Mouse (Mus musculus) CH12F3 (cell line): ENCODE data around the gene Hist1h4a.
"Not testable (repeated sequence)": the region's sequence is repeated elsewhere in the genome, so short reads cannot be mapped to it uniquely, and the experiment has no call there.

Experiments used
- in situ Hi-C: fragments of 300-500 bp; cut with MboI; formaldehyde crosslinking; loops from 2 replicates; pipeline ENCODE4 v1.14.3; 2020; ENCODE audit warnings: low sequenced_read_pairs

Hist1h4a gene

GRCm38 (mm10) chr13:23760240-23760971 lies 624 bp downstream of the Hist1h4a start:
- in situ Hi-C loops, result loop anchor here (25.0 kb wide), 1 partner anchor 1723 kb away; the partner anchor contains the start of genes Hist1h2ag, Hist1h2ah, Hist1h2bj and Hist1h2bk

DNA sequence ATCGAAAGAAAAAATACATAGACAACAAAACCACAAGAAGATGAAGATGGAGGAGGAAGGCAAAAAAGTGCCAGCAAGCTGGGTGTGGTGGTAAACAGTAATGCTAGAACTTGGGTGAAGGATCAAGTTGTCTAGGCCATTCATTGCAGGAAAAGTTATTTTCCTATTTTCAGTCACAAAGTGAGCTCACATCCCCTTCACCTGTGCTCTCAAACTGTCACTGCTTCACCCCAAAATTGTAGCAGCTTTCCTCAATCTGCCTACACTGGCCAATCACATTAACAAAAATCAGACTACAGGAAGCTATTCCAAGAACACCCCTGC lies 1.2 kb downstream of the Hist1h4a start:
- in situ Hi-C loops, result loop anchor here (25.0 kb wide), 1 partner anchor 1723 kb away; the partner anchor contains the start of genes Hist1h2ag, Hist1h2ah, Hist1h2bj and Hist1h2bk

DNA sequence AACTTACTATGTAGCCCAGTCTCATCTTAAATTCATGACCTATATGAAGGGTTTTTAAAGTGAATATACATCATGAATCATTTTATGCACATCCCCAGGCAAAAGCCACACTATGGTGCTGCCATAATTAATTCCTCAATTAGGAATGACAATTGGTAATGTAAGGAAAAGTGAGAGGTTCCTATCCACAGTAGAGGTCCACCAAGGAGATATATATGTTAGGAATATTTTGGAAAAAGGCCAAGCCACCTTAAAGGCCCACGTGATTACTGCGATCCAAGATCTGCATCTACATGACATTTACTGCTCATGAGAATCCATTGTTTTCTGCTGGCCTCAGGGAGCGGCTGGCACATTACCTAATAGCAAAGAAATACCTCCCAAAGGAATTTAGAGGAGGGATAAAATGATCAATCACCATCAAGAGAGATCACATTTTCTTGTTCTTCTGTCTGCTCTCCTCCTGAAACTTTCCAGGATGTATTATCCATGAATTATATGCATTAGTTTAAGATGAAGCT lies 1.7 kb downstream of the Hist1h4a start:
- in situ Hi-C loops, result loop anchor here (25.0 kb wide), 1 partner anchor 1722 kb away; the partner anchor contains the start of genes Hist1h2ag, Hist1h2ah, Hist1h2bj and Hist1h2bk

- in situ Hi-C loops, result loop anchor here (25.0 kb wide), 1 partner anchor 1721 kb away; the partner anchor contains the start of genes Hist1h2ag, Hist1h2ah, Hist1h2bj and Hist1h2bk
Measured at GRCm38 (mm10) chr13:23757921-23758320, 3.1 kb downstream of the Hist1h4a start.

DNA sequence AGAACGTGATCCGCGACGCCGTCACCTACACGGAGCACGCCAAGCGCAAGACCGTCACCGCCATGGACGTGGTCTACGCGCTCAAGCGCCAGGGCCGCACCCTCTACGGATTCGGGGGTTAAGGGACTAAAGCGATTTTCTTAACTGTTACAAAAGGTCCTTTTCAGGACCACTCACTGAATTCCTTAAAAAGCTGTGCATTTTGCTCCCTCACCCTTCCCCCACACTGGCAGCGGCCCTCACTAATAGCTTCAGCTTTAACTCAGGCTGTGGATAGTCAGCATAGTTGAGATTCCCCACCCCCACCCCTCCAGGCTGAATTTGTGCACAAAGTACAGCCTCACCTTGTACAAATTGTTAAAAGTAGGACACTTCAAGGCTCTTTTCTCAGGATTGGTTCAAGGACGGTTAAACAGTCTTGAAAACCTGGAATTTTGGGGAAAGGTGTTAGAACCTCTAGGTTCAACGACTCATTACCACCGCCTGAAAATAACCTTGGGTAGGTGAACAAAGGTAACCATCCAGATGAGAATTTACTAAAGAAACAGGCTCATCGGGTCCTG lies 3.7 kb downstream of the Hist1h4a start:
- in situ Hi-C loops, result loop anchor here (25.0 kb wide), 1 partner anchor 1720 kb away; the partner anchor contains the start of genes Hist1h2ag, Hist1h2ah, Hist1h2bj and Hist1h2bk

DNA sequence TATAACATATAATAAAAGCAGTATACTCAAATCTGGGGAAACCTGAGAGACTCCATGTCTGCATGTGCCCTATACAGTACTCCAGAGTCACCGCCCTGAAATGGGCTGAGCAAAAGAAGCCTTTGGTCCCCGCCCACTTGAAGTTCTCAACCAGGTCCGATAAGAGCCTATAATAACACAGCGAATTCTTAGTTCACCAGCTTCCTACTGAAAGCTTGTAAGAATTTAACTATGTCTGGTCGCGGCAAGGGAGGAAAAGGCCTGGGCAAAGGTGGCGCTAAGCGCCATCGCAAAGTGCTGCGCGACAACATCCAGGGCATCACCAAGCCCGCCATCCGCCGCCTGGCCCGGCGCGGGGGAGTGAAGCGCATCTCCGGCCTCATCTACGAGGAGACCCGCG lies 4.2 kb downstream of the Hist1h4a start, which contains the start of gene Hist1h4b:
TSS of gene Hist1h4b (plus strand) at position 224 of the 400 bp plus-strand sequence.
- in situ Hi-C loops, result loop anchor here (25.0 kb wide), 1 partner anchor 1719 kb away; the partner anchor contains the start of genes Hist1h2ag, Hist1h2ah, Hist1h2bj and Hist1h2bk

DNA sequence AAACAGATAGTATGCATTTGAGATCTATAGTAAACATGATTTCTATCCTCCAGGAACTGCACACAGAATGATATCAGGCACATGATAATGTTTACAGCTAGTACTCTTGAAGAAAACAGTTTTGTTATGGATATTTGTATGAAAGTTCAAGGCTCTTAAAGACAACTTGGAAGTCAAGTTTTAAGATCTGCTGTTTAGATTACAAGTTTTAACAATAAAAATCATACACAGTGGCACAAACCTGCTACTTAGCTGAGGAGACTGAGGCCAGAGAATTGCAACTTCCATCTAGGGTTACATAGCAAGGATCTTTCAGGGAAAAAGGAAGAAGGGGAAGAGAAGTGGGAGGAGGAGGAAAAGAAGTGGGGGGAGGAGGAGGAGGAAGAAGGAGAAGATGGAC lies 6.0 kb downstream of the Hist1h4a start:
- in situ Hi-C loops, result loop anchor here (25.0 kb wide), 1 partner anchor 1718 kb away; the partner anchor contains the start of genes Hist1h2ag, Hist1h2ah, Hist1h2bj and Hist1h2bk

DNA sequence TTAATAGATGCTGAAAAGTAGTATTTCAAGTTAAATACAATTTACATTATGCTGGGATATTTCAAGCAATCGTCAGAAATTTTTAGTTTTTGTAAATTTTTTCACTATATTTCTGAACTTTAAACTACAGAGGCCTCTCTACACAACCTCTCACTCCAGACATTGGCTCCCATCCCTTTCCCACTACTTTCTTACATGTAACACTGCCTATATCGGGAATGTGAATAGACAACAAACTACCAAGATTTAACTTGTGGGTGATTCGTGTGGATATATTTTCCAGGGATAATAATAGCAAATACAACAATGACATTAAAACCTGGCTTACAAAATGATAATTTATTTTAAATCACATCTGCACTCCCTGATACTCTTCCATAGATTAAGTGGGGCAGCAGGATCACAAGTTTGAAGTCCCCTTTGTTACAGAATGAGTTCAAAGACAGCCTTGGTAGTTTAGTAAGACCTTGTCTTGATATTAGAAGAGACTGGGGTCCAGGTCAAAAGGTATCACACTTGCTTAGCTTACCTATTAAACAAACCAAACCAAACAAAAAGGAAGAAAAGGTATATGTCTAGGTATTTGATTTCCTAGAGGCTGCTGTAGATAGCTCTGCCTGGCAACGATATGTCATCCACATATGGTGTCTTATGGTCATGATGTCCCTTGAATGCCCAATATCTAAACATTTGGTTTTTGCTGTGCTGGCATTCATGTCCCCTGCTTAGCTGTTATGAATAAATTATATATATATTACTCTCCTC lies 7.5 kb downstream of the Hist1h4a start:
- in situ Hi-C loops, result loop anchor here (25.0 kb wide), 1 partner anchor 1716 kb away; the partner anchor contains the start of genes Hist1h2ag, Hist1h2ah, Hist1h2bj and Hist1h2bk

DNA sequence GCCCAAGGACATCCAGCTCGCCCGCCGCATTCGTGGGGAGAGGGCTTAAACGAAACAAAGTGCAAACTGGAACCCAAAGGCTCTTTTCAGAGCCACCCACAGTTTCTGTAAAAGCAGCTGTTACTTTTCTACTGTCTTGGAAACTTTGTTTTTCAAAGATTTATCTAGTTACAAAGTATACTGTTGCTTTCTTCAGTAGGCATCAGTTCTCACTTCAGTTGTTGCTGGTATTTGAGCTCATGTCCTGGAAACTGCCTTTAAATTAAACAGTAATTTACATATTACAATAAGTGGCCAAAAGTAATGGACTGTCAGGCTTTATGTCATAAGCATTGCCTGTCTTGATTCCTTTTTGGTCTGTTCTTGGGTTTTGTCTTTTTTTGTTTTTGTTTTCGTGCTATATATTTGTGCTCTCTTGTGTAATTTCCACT lies 8.3 kb downstream of the Hist1h4a start:
- in situ Hi-C loops, result loop anchor here (25.0 kb wide), 1 partner anchor 1715 kb away; the partner anchor contains the start of genes Hist1h2ag, Hist1h2ah, Hist1h2bj and Hist1h2bk

DNA sequence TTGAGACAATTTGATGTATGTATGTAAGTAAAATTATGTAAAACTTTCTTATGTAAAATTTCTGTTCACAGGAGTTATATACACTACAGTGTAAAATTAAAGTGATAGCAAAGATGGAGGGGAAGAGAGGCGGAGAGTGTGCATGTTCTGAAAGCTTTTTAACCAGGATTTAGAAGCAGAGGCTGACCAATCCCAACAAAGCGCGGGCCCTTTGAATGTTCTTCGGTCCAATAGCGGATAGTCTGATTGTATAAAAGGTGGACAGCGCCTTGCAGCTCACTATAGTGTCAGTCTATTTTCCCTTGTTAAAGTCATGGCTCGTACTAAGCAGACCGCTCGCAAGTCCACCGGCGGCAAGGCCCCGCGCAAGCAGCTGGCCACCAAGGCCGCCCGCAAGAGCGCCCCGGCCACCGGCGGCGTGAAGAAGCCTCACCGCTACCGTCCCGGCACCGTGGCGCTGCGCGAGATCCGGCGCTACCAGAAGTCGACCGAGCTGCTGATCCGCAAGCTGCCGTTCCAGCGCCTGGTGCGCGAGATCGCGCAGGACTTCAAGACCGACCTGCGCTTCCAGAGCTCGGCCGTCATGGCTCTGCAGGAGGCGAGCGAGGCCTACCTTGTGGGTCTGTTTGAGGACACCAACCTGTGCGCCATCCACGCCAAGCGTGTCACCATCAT lies 8.8 kb downstream of the Hist1h4a start, which contains the start of gene Hist1h3b:
TSS of gene Hist1h3b (plus strand) at position 201 of the 675 bp plus-strand sequence.
- in situ Hi-C loops, result loop anchor here (25.0 kb wide), 1 partner anchor 1715 kb away; the partner anchor contains the start of genes Hist1h2ag, Hist1h2ah, Hist1h2bj and Hist1h2bk

- in situ Hi-C loops, result loop anchor here (25.0 kb wide), 1 partner anchor 1714 kb away; the partner anchor contains the start of genes Hist1h2ag, Hist1h2ah, Hist1h2bj and Hist1h2bk
Measured at GRCm38 (mm10) chr13:23751478-23751956, 9.5 kb downstream of the Hist1h4a start.

DNA sequence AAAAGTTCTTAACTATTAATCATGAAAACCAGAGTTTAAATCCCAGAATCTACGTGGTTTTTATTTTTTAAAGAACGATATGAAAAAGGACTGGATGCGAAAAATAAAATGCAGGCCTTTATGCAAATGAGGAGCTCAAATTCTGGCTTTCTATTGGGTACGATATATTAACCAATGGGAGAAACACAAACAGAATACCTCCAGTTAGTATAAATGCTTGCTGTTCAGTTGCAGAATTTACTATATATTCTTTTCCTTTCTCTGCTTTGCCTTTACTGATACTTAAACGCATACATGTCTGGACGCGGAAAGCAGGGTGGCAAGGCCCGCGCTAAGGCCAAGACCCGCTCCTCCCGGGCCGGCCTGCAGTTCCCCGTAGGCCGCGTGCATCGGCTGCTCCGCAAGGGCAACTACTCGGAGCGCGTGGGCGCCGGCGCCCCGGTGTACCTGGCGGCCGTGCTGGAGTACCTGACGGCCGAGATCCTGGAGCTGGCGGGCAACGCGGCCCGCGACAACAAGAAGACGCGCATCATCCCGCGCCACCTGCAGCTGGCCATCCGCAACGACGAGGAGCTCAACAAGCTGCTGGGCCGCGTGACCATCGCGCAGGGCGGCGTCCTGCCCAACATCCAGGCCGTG lies 10.1 kb downstream of the Hist1h4a start, which contains the start of gene Hist1h2ab:
TSS of gene Hist1h2ab (plus strand) at position 288 of the 639 bp plus-strand sequence.
- in situ Hi-C loops, result loop anchor here (25.0 kb wide), 1 partner anchor 1714 kb away; the partner anchor contains the start of genes Hist1h2ag, Hist1h2ah, Hist1h2bj and Hist1h2bk

GRCm38 (mm10) chr13:23749563-23750121 lies 11.4 kb downstream of the Hist1h4a start:
- in situ Hi-C loops, result loop anchor here (25.0 kb wide), 1 partner anchor 1712 kb away; the partner anchor contains the start of genes Hist1h2ag, Hist1h2ah, Hist1h2bj and Hist1h2bk

- in situ Hi-C loops, result no loop called here
Measured at GRCm38 (mm10) chr13:23747892-23748288, 13.1 kb downstream of the Hist1h4a start.

GRCm38 (mm10) chr13:23747081-23747891 lies 13.7 kb downstream of the Hist1h4a start:
- in situ Hi-C loops, result no loop called here

GRCm38 (mm10) chr13:23746201-23747080 lies 14.6 kb downstream of the Hist1h4a start, which contains the start of gene Hist1h2bb:
Gene Hist1h2bb (plus strand): TSS chr13:23746734.
- in situ Hi-C loops, result not testable (repeated sequence)
